Mouse (Mus musculus) liver, postnatal 0 days (tissue): ENCODE data around the gene Prkd2.

Experiments
- CTCF ChIP-seq: sonication (generic); IDR thresholded peaks from 2 replicates; pipeline ENCODE4 v1.5.1; 2016; ENCODE audit warnings: antibody characterized with exemption, low read depth
- EP300 ChIP-seq: IDR thresholded peaks from 2 replicates; pipeline ENCODE4 v1.6.1; 2016; ENCODE audit warnings: antibody characterized with exemption, low read depth, mild to moderate bottlenecking

GRCm38 (mm10) chr7:16859902-16860651 lies 17.4 kb downstream of the Prkd2 start:
- TF ChIP-seq CTCF (peak; percentile 81), EP300 (no peak)
